Mouse (Mus musculus): Measurements from ENCODE around the gene 1700021F05Rik.
"Not testable (repeated sequence)": the region's sequence is repeated elsewhere in the genome, so short reads cannot be mapped to it uniquely, and the experiment has no call there.

The 1700021F05Rik gene

DNA sequence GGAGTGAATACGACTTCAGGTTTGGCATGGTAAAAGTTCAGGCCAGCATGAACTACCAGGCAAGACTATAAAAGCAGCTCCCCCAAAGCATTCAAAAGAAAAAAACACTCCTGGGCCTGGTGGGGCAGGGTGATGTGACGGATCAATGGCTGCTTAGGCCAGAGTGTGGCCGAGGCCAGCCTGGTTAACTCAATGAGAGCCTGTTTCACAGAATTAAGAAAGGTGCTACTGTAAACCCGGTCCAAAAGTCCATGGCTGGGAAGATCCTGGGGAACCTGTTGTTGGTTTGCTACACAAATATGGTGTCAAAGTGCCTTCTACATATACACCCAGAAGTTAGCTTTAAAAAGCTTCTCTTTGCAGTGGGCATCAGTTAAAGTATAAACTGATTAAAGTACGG lies 2.0 kb downstream of the 1700021F05Rik start:
- DNase-seq = no peak

- DNase-seq = no peak
Measured at GRCm38 (mm10) chr10:43537652-43538051, 3.1 kb downstream of the 1700021F05Rik start.

DNA sequence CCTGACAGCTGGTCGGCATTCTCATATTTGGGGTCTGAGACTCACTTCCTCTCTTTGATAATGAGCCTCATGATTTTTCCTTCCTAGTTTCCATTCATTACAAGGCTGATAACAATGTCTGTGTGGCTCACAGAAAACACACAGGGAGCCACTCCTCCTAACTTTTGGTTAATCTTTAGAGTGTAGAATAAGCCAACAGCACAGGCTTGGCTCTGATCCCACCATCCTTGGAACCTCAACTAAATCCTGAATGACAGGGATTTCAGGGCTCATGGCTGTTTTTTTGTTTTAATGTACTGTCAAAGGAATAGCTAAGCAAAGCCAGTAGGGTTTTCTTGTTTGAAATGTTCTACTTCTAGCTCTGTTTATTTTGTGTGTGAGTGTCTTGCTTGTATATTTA lies 6.4 kb downstream of the 1700021F05Rik start:
- no peak for DNase-seq

- no peak for DNase-seq
Measured at GRCm38 (mm10) chr10:43527283-43528269, 13.2 kb downstream of the 1700021F05Rik start.

DNA sequence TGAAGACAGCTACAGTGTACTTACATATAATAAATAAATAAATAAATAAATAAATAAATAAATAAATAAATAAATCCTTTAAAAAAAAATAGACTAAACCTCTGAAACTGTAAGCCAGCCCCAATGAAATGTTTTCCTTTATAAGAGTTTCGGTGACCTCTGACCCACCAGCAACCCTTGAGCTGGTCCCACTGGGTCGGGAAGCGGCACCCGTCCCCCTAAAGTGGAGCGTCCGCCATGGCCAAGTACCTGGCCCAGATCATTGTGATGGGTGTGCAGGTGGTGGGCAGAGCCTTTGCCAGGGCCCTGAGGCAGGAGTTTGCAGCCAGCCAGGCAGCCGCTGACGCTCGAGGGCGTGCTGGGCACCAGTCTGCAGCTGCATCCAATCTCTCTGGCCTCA lies 16.9 kb downstream of the 1700021F05Rik start, which contains the start of gene Gm9803:
Gene Gm9803 (plus strand): TSS at position 154 of the 400 bp plus-strand sequence.
- DNase-seq = not testable (repeated sequence)

GRCm38 (mm10) chr10:43519977-43520376 lies 20.8 kb downstream of the 1700021F05Rik start:
- no peak for DNase-seq

GRCm38 (mm10) chr10:43518368-43518767 lies 22.4 kb downstream of the 1700021F05Rik start:
- DNase-seq = no peak

GRCm38 (mm10) chr10:43517836-43518235 lies 23.0 kb downstream of the 1700021F05Rik start:
- DNase-seq = no peak

DNA sequence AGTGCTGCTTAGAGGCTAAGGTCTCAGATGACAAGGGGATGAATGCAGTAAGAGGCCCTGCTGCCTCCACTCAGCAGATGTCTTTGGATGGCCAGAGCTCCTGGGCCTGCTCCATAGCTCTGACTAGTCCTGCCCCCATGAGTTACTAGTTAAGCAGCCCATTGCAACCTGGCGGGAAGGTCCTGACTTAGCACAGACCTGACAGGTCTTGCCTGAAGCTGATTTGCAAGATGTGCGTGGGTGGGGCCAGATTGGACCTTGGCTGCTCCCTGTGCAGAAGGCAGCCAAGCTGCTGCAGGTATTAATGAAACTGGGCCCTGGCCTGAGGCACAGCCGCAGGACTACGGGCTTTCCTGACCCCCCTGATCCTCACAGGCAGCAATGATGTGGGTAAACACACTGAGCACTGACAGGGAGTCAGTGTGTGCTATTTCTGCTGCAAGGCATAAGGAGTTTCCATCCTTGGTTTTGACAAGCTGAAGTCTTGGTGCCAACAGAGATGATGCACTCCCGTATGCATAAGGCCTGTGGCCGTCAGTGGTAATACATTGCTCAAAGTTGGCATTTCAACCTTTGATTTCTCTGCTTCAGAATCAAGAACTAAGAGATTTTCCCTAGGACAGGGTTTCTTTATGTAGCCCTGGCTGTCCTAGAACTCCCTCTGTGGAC lies 23.7 kb downstream of the 1700021F05Rik start:
- no peak for DNase-seq

GRCm38 (mm10) chr10:43512976-43513375 lies 27.8 kb downstream of the 1700021F05Rik start:
- no peak for DNase-seq

DNA sequence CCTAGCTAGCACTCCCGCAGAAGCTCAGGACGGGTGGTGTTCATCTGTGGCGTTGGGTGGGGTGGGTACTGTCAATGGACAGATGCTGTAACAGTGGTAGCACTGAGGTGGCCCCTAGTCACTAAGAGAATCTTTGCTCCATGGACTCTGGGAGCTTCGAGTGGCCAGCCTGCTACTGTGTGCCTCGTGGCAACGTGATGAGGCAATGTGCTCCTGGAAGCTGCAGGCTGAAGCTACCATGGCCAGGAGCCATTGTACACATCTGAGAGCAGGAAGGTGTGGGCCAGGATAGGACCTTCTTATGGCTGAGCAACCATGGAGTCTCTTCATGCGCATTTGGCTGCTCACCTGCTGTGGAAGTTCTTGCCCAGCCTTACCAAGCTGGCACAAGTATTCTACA lies 31.6 kb downstream of the 1700021F05Rik start:
- DNase-seq = no peak

DNA sequence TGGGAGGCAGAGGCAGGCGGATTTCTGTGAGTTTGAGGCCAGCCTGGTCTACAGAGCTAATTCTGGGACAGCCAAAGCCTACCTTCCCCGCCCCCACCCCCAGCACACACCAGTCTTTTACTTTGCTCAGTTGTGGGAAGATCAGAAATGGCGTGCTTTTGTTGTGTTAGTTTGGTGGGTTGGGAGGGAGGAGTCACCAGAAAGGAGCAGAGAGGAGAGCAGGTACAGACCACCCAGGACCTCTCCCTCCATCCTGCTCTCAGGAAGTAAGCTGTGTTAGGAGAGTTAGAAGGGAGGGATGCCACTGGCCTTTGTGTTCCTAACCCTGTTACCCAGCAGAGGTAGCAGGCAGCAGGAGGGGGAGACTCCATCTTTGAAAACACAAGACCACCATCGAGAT lies 33.7 kb downstream of the 1700021F05Rik start:
- DNase-seq = no peak

- no peak for DNase-seq
Measured at GRCm38 (mm10) chr10:43504291-43504690, 36.5 kb downstream of the 1700021F05Rik start.

DNA sequence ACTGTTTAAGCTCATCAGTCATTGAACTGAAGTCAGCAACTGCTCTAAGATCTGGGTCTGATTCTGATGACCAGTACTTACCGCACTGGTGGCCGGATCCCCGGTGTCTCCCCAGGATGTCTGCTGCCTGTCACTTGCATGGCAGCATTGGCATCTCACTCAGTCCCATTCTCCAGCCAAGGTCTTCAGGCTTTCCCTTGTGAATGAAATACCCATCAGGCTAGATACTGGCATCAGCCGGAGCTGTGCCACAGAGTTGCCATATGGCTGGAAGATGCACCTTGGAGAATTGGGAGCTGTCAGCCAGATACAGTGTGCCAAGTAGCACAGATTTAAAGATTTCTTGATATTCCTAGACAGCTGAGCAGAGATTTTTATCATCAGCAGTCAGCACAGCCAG lies 38.2 kb downstream of the 1700021F05Rik start:
- no peak for DNase-seq

- no peak for DNase-seq
Measured at GRCm38 (mm10) chr10:43490846-43491245, 49.9 kb downstream of the 1700021F05Rik start.

GRCm38 (mm10) chr10:43490034-43490433 lies 50.8 kb downstream of the 1700021F05Rik start:
- no peak for DNase-seq

GRCm38 (mm10) chr10:43489550-43489949 lies 51.2 kb downstream of the 1700021F05Rik start:
- DNase-seq = no peak

DNA sequence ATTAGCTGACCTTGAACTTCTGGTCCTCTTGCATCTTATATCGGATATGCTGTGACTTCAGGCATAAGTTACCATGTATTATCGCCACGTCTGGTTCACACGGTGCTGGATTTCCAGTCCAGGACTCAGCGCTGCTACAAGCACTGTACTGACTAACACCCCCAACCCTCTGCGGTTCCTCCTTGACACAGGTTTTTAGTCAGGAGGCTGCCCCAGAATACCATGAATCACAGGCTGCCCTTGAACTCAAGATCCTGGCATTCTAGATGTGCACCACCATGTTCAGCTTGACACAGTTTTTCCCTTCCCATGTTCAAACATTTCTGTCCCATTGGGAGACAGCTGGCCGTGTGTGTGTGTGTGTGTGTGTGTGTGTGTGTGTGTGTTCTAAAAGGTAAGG lies 51.7 kb downstream of the 1700021F05Rik start:
- no peak for DNase-seq

GRCm38 (mm10) chr10:43488258-43488657 lies 52.5 kb downstream of the 1700021F05Rik start:
- DNase-seq = no peak

GRCm38 (mm10) chr10:43487441-43488010 lies 53.3 kb downstream of the 1700021F05Rik start:
- no peak for DNase-seq

DNA sequence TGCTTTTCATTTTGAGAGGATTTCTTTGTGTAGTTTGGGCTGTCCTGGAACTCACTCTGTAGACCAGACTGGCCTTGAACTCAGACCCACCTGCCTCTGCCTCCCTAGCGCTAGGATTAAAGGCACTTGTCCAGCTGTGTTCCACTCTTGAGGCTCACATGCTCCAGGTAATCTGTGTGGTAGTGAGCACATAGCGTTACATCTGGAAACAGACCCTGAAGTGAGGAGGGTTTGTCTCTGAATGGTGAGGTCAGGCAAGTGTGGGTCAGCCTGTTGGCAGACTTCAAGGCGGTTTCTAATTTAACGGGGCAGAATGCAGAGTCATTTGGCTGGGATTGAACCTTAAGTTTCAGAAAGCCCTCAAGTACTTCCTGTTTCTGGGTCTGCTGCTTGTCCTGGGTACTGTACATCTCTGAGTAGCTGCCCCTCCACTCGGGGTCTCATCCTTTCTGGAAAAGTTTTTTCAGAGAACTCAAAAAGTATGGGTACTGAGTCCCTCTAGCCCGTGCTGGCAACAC lies 55.0 kb downstream of the 1700021F05Rik start:
- no peak for DNase-seq

DNA sequence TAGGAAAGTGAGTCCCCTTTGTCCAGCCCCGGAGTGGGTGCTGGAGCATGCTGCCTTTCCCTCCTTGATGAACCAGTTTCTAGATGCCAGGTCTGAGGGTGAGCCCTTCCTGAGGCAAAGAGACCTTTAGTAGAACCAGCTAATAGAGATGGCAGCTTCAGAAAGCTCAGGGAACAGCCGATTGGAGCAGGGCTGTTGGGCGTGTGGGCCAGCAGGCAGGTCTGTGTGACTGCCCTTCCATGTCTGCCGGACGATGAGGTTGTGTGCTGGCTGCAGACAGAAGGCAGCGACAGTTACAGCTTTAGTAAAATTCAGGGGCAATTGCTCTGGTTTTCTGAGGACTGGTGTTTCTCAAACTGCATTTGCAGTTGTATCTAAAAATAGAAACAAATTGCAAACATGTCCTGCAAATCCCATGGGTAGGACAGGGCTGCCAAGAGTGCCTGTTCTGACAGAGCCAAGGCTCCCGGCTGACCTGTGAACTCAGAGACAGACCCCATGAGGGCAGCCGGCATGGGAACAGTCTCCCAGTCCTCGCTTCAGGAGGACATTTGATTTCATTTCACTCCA lies 57.3 kb downstream of the 1700021F05Rik start:
- no peak for DNase-seq

DNA sequence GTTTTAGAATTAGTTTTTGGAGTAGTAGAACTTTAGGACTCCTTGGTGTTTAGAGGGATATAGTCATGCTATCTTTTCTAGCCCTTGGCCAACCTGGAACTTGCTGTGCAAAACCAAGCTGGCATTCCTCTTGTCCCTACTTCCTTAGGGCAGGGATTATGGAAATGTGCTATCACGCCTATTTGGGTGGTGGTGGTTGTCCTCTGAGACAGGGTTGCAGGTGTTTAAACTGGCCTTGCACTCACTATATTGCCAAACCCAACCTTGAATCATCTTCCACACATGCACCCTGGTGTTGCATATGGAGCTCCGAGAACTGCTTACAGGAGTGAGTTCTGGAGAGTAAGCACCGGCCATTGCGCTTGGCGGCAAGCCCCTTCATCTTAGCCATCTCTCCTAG lies 58.8 kb downstream of the 1700021F05Rik start:
- no peak for DNase-seq

All from thymus, adult 18-20 months (tissue).